Mouse (Mus musculus): ENCODE measurements around the gene Coasy.
"Not testable (repeated sequence)": the region's sequence is repeated elsewhere in the genome, so short reads cannot be mapped to it uniquely, and the experiment has no call there.

The Coasy gene

DNA sequence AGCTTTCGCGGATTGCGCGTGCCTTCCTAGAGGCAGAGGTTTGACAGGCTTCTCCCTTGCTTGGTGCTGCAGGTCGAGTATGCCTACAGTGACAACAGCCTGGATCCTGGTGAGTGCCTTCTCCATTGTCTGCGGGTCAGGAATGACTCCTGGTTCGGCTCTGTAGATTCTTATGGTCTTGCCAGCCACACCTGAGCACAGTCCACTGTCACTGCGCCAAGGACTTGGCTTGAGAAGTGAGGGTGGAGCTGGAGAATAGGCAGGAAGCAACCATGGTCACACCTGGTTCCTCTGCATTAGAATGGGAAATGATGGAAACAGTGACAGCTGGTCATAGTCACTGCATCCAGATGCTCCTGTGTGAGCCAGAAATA, 5.3 kb downstream of the Coasy start:
- DNase-seq (ENCODE audit: low read depth, low spot score), result no peak

DNA sequence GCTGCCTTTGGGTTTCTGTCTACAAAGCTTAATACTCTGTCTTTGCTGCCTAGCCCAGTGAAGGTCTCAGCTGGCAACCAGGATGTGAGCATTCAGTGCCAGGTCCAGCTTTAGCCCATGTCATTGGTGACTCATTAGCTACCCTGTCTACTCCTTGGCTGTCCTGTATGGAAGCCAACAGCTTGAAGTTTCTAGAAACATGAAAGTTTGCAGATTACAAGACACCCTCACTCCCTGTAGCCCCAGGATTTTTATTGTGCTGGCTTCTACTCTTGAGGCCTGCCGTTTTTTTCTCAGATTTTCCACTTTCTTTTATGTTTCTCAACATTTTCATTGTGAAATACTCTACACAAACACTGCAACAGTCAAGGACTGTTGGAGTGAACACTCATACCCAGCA, 7.6 kb downstream of the Coasy start:
- DNase-seq (ENCODE audit: low read depth, low spot score), result no peak

DNA sequence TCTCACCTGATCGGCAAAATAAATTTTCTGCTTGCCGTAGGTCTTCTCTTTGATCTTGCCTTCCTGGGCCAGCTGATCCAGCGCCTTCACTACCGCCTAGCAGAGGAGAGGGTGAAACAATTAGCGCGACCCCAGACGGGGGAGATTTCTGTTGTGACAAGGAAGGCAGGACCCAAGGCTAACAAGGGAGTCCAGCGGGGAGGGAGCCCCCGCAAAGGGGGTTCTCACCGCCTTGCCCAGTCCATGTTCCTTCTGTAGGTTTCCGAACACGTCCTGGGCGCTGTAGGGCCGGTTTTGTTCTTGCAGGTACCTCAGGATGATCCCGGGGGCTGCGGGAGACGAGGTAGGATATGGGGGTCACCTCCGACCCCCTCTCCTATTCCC, 12.6 kb downstream of the Coasy start:
- DNase-seq (ENCODE audit: low read depth, low spot score), result no peak

DNA sequence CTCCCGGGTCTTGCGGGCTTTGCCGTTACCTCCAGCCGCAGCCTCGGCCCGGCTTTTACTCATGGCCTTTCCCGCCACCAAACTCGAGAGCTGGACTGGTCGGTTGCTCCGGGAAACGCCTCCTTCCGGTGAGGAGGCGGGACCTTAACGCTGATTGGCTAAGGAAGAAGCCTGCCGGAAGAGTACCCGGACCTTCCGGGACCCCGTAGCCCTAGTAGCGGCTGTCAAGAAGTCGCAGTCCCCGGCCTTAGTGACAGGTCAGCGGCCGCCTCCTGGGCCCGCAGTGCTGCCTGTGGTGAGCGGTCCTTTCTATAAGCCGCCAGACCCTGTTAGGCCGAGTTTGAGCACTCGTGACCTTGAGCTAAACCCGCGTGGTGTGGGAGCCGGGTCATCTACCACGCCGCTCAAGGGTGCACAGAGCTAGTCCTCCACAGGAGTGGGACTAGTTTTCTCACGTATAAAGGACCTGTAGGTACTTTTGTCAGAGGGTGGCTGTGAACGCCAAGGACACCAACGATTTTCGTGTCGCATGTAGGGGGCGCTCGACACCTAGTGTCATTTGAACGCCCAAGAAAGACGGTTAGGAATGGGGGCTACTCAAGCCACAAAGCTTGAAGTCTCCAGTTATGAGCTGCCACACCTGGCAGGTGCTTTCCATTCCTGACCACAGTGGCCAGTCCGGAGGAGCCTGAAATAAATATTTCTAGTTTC, 13.1 kb downstream of the Coasy start, which contains the start of gene Psmc3ip:
Gene Psmc3ip (minus strand): TSS at position 123 of the 711 bp plus-strand sequence.
- peak; percentile 97 for DNase-seq (ENCODE audit: low read depth, low spot score)

DNA sequence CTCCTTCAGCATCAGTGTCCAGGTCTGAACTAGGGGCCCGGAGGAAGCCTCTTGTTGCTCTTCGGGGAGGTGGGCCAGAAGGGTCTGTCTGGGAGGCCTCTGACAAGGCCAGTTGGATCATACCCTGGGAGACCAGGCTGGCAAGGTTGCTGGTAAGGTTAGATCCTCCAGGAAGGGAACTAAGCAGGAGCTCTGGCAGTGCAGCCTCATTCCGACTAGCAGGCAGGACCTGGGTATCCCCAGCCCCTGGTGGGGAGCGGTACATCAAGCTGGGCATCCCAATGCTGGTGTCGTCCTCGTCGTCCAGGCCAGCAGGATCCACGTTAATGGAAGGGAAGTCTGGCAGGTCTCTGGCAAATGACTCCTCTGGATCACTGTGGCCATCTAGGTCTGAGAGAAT, 15.9 kb downstream of the Coasy start:
- DNase-seq (ENCODE audit: low read depth, low spot score), result no peak

DNA sequence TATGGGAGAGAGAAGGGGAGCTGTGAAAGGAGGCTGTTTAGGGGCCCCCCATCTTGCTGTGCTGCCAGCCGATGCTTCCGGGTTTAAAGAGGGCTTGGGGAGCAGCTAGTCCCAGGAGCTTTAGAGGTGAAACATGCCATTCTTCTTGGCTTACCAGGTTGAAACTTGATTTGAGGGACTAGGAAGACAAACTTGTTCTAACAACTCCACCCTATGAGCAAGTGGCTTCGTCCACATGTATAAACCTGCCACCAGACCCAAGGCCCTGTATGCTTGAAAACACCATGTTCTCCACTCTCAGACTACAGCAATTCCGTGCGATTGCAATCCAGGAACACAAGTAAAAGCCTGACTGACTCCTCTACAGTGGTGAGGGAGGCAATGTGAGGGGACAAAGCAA, 20.6 kb downstream of the Coasy start:
- DNase-seq (ENCODE audit: low read depth, low spot score), result no peak

DNA sequence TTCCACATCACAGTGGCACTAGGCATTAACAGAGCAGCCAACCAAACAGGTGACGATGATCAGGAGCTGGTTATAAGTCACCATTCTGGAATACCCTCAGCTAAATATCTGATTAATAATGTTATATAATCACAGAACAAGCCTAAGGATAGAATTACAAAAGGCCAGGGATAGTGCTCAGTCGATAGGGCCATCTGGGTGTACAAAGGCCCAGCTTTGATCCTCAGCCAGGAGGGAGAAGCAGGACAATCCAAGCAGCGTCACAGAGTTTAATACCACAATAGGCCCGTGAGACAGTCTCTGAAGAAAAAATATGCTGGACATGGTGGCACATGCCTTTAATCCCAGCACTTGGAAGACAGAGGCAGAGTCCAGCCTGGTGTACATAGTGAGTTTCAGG, 27.0 kb downstream of the Coasy start:
- DNase-seq (ENCODE audit: low read depth, low spot score), result no peak

DNA sequence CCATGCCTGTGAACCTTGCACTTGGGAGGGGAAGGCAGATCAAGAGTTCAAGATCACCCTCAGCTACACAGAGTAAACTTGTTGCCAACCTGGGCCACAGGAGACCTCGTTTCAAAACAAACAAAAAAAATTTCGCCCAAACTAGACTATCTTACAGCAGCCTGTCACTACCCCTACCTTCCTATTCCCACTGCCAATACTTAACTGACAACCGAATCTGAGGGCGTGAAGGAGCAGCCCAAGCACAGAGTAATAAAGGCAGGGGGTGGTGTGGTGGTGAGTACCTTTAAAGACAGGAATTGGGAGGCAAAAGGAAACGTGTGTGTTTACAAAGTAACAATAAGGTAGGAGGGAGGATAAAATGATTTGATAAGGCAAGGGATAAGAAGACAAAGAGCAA, 28.3 kb downstream of the Coasy start:
- DNase-seq (ENCODE audit: low read depth, low spot score), result no peak

DNA sequence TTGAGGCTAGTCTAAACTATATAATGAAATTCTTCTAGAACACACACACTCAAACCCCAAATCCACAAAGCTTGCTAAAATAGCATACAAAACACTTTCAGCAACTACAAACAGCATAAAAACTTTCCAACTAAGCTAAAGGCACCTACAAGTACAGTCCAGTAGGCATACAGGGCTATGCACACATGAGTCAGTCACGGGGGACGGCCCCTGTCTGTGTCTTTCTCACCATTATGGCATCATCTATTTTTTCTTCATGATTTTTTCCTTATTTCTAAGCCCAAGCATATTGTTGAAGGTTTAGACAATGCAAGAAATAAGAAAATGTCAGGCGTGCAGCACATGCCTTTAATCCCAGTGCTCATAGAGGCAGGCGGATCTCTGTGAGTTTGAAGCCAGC, 28.8 kb downstream of the Coasy start:
- DNase-seq (ENCODE audit: low read depth, low spot score), result no peak

DNA sequence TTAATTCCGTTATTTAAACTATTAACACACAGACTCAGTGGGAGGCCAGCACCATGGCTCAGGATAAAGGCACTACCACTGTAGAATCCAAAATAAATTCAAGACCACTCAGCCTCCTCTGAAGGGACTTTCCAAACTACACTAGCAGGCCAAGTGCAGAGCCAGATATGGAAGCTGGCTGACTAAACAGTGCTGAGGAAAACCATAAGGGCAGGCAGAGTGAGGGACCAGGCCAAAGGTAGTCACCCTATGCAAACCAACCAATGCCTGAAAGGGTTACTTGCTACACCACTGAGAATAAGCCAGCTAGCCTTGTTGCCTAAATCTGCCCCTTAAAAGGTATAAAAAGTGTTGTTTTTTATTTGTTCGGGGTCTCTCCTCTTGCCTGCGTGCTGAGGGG, 29.8 kb downstream of the Coasy start:
- DNase-seq (ENCODE audit: low read depth, low spot score), result no peak

DNA sequence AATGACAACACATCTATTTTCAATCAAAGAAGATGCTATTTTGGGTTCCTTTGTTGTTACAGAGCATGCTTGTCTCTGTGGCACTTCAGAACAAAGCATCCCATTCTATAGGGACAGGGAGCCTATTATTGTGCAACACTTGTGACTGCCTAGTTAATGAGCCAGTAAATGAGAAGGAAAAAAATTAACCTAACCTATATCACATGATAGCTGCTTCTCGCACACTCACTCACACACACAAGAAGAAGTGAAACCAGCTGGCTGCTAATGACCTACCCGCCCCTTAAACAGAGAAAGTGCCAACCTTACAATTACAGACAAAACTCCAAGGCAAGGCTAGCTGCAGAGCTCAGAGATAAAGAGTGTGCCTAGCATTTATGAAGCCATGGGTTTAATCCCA, 33.2 kb downstream of the Coasy start:
- no peak for DNase-seq (ENCODE audit: low read depth, low spot score)

DNA sequence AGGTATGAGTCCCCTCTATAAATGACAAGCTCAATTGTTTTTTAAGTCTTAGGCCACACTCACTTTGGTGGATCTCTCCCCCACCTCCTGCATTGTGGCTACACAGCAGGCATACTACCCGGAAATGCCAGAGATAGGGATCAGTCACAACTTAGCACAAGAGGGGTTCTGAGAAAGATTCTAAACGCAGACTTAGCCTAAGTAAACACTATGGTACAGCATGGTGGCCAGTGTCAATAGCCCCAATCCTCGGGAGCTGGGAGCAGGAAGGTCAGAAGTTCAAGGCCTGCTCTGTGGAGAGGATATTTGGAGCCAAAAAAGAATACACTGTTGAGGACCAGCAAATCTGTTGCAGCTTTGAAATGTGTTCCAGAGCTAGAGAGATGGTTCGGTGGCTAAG, 35.7 kb downstream of the Coasy start:
- DNase-seq (ENCODE audit: low read depth, low spot score), result peak; percentile 51

DNA sequence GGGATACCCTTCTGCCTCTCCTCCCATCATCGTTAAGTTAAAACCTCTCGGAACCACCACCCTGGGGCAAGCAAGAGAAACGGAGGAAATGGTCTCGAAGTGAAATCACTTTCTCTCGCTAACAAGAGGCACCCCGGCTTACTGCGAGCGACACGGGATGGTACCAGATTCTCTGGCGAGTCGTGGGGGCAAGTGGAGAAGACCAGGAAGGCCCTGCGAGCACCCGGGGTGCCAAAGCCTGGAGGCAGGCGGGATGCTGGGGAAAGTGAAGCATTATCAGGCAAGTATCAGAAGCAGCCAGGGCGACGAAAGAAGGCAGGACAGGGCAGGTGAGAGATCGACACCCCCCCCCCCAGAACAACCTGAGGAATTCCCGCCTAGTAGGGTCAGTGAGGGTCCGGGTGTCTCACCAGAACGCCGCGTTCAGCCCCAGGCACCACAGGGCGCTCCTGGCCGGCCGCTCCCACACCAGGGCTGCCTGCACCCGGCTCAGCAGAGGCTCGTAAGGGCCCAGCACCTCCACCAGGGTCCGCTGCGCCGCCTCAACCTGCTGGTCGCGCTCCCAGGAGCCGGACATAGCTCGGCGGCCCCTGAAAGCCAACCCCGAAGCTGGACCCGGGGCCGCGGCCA, 36.9 kb downstream of the Coasy start:
- no peak for DNase-seq (ENCODE audit: low read depth, low spot score)

DNA sequence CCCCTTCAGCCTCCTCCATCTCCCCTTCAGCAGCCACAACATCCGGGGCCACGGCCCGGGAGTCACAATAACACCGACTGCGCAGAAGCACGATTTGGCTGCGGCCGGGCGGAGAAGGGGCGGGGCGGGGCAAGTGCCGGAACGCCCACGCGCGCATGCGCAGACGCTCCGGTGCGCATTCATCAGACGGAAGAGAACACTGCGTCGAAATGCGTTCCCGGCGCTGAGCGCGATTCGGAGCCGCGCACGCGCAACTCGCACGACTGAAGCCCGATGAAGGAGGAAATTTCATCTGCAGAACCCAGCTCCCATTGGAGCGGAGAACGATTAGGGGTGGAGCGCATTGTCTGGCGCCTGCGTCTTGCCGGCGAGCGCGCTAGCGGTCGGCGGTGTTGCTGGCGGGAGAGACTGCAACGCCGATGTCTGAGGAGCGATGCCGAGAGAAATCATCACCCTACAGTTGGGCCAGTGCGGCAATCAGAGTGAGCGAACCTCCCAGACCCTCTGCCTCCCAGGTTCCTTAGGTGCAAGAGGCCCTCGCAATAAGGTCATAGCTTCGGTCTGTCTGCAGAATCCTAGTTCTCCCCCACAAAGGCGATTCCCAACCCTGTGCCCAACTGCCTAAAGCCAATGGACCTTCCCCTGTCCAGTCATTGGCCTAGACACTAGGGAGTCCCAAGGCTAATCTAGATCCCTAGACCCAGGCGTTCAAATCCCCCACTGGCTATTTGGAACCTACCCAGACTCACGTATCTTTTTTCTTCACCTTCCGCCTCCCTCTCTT, 37.6 kb downstream of the Coasy start, which contains the start of the genes Retreg3 and Tubg1:
Gene Retreg3 (minus strand): TSS at position 133 of the 784 bp plus-strand sequence.
Gene Tubg1 (plus strand): TSS at position 178 of the 784 bp plus-strand sequence.
- peak; percentile 99 for DNase-seq (ENCODE audit: low read depth, low spot score)

DNA sequence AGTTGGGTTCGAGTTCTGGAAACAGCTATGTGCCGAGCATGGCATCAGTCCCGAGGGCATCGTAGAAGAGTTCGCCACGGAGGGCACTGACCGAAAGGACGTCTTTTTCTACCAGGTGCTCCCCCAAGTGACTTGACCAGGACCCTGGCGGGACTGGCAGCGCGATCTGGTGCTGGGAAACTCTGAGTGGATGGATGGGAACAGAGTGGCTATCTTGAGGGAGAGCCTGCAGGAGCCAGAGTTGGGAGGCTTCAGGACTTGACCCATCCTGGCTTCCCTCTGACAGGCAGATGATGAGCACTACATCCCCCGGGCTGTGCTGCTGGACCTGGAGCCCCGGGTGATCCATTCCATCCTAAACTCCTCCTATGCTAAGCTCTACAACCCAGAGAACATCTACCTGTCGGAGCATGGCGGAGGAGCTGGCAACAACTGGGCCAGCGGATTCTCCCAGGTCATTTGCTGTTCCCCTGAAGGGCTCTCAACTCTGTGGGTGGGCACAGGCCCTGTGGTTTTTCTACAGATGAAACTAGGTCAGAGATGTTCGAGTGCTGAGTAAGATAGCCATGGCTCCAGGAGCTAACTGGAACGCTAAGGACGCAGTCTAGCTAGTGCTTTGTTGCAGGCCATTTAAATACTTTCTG, 38.3 kb downstream of the Coasy start:
- DNase-seq (ENCODE audit: low read depth, low spot score), result no peak

DNA sequence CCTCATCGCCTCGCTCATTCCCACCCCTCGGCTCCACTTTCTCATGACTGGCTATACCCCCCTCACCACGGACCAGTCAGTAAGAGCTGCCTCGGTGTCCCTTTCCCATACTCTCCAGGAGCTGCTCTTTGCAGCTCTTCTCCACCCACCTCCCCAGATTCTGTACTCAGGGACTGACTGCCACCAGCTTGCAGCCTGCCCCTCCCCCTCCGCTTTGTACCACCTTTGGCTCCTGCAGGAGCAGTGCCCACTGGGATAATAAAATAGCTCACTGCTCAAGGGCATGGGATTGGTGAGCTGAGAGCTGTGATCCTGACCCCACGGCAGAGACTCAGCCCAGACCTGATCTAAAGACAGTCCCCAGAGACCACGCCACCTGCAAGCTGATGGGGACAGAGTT, 42.1 kb downstream of the Coasy start:
- not testable (repeated sequence) for DNase-seq (ENCODE audit: low read depth, low spot score)

DNA sequence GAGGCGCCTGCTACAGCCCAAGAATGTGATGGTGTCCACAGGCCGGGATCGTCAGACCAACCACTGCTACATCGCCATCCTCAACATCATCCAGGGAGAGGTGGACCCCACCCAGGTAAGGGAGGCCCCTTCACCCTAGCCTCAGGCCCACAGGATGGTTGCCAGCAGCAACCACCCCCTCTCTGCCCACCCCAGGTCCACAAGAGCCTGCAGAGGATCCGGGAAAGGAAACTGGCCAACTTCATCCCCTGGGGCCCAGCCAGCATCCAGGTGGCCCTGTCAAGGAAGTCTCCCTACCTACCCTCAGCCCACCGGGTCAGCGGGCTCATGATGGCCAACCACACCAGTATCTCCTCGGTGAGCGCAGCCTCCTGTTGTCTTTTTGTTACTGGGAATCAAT, 42.6 kb downstream of the Coasy start:
- DNase-seq (ENCODE audit: low read depth, low spot score), result not testable (repeated sequence)

DNA sequence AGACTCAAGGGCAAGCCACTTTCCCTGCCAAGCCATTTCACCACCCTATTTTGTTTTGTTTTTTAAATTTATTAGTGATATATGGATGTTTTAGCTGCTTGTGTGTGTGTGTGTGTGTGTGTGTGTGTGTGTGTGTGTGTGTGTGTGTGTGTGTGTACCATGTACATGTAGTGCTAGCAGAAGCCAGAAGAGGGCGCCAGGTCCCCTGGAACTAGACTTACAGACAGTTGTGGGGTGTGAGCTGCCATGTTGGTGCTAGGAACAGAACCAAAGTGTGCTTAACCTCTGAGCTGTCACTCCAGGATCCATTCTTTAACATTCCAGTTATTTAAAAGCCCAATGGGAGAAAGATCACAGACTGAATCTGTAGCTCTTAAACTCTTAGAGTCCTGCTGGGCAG, 44.7 kb downstream of the Coasy start:
- DNase-seq (ENCODE audit: low read depth, low spot score), result peak; percentile 79

DNA sequence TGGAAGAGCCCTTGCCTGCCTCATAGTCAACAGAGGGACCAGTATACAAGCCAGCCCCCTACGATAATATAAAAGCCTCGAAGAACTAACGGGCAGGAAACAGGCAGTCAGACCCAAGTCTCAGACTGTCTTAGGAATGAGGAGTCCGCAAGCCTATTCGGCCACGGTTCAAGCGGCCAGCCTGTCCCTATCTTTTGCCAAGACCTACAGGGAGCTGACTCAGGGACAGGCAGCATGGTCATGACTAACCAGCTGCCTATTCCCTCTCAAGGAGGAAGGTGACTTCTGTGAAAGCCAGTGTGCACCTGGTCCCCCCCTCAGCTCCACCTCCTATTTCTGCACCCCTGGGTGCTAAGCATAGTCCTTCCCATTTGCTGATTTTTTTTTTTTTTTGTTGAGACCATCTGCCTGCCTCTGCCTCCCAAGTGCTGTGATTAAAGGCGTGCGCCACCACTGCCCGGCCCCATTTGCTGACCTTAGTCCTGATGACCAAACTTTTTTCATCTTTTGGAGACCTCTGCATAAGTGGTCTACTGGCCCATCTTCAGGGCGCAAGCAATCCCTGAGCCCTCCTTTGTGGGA, 46.7 kb downstream of the Coasy start:
- DNase-seq (ENCODE audit: low read depth, low spot score), result no peak

DNA sequence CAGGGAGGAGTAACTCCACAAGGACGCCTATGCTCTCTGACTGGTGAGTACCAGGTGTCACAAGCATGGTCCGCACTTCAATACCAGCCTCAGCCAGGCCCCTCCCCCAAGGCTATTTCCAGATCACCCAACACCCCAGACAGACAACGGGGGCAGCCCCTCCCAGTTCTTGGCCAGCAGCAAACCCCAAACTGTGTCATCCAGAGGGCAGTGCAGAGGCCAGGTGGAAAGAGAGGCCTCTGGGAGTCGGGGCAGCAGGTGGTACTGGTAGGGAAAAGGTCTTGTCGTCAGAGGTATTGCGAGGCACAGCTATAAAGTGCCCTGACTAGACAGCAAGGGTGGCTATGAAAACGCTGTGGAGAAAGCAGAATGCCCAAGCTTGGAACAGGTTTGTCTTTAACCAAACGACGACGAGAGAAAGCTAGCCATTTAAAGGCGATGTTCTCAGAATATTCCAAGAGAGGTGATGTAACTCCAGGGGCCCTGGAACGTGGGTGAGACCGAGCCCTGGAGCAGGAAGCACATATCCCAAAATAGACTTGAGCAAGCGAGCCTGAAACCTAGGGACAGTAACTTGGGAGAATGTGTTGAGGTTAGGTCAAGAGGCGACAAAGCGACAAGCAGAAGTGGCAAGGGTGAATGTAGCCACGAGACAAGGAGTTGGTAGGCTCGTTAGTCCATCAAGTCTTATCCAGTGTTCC, 47.8 kb downstream of the Coasy start:
- no peak for DNase-seq (ENCODE audit: low read depth, low spot score)

DNA sequence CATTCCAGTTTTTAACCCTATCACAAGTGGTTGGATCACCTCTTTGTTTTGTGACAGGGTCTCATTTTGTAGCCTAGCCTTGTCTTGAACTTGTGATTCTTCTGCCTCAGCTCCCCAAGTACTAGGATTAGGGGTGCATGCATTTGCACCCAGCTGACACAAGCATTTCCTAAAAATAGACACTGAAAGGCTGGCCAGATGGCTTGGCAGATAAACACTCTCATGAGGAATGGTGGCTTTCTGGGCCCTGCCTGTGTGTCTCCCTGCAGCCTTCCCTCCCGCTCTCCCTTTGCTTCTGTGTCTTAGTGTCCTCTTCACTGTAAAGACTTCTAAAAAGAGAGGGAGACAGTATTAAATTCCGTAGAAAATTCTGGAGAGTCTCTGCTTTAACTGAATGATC, 48.8 kb downstream of the Coasy start:
- DNase-seq (ENCODE audit: low read depth, low spot score), result no peak

All from R1 (cell line).